Mouse (Mus musculus) spleen, postnatal 36 days (tissue): ENCODE measurements around the gene Rest.
"Not testable (repeated sequence)": the region's sequence is repeated elsewhere in the genome, so short reads cannot be mapped to it uniquely, and the experiment has no call there.

ENCODE experiments used
- DNase-seq, 2 experiments: peaks; one replicate each; pipeline ENCODE4 v3.0.0; 2022; ENCODE audit warnings: low spot score in 2 of 2, mixed read lengths in 1 of 2

Rest gene

GRCm38 (mm10) chr5:77265081-77265670, at the start of gene Rest:
TSS of gene Rest (plus strand) at chr5:77265491.
- peak; percentile 67 to 77 for DNase-seq

DNA sequence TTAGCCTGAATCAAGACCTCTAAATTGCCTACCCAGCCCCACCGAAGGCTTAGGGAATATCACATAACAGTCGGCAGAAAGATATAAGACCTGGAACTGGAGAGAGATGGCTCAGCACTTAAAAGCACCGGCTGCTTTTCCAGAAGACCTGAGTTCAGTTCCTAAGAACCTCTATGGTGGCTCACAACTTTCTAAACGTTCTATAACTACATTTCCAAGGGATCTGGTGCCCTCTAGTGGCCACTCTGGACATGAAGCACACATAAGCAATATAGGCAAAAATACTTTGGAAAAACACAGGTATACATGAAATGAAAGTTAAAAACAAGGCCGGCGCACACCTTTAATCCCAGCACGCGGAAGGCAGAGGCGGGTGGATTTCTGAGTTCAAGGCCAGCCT, 48.1 kb upstream of the Rest start:
- peak; percentile 48 to 71 for DNase-seq

DNA sequence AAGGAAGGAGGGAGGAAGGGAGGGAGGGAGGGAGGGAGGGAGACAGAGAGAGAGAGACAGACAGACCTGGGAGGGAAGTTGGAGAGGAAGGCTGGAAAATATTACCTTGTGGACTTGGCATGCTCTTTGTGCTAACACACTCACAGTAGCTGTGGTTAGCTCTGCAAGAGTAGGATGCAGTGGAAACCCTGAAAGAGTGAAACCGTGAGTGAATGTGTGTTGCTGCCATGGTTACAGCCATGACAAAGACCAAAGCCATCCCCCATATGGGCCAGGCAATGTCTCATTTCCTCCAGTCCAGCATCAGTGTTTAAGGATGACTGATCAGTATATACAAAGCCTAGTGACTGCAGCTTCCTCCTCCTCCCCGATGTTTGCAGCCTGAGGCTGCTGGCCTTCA, 47.6 kb upstream of the Rest start:
- no peak for DNase-seq

GRCm38 (mm10) chr5:77223043-77223975, 42.0 kb upstream of the Rest start:
- peak in 1 of 2 experiments; percentile 10 for DNase-seq

DNA sequence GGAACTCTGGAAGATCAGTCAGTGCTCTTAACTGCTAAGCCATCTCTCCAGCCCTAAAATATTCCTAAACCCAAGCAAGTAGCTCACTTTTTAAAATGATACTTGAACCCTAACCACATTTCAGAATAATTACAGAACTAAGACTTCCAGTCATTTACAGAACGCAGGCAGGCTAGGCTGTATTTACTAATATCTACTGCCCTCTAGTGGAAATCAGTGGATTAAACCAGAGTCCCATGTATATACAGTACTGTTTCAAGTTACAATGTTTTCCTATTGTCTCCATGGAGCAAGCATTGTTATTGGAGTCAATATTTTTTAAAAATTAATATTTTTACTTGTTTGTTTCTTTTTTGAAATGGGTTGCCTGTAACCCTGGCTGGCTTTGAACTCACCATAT, 36.3 kb upstream of the Rest start:
- peak in 1 of 2 experiments; percentile 21 for DNase-seq

- DNase-seq: not testable (repeated sequence)
These were observed 33.4 kb upstream of the Rest start for GRCm38 (mm10) chr5:77231863-77232262.

DNA sequence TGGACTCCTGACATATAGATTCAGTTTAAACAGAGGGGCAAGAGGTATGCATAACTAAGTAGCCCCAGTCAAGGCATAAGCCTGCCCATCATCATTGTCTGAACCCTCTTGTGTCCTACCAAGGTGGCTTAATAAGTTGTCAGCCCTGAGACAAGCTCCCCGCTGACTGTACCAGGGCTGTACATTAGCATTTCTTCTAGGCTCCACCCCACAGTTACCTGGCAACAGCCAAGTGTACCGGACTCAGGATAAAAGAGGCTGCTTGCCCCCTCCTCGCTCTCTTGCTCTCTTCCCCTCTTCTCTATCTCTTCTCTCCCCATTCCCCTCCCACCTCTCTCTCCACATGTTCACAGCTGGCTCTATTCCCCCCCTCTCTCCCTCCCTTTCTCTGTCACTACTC, 30.4 kb upstream of the Rest start:
- DNase-seq: no peak

GRCm38 (mm10) chr5:77237104-77237503, 28.2 kb upstream of the Rest start:
- no peak for DNase-seq

GRCm38 (mm10) chr5:77244331-77244987, 20.8 kb upstream of the Rest start:
- DNase-seq: no peak

- DNase-seq: no peak
These were observed 19.9 kb upstream of the Rest start for GRCm38 (mm10) chr5:77245463-77245786.

DNA sequence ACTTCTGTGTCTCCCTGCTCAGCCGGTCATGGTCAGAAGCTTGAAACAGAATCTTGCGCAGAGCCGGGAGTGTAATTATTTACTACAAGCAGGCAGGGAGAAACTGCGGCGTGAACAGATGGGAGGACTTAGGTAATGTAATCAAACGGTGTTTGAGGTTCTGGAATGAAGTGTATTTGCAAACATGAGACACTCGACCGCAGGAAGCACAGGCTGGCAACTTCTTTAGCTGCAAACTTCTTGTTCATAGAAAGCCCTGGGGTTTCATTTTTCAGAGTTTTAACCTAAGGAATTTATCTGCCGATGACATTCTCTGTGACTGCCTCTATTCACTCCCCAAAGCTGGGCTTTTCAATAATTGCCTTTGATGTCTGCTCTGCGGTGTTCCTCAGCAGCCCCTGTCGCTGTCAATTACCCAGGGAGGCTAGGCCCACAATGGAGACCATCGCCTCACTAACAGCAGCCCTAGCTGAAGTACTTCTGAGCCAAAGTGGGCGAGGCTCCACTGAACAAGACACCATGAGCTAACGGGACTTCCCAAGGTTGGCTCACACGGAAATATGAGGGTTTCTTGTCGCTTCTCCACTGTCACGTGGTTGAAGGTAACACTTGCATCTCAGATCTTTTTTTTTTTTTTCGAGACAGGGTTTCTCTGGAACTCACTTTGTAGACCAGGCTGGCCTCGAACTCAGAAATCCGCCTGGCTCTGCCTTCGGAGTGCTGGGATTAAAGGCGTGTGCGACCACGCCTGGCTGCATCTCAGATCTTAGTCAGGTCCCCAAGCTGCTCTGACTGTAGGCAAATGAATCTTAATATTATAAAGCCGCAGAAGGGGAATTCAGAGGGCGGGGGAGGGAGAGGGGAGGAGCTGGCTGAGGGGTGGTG, 19.3 kb upstream of the Rest start:
- DNase-seq: peak; percentile 68 to 70

- DNase-seq: no peak
These were observed 15.2 kb upstream of the Rest start for GRCm38 (mm10) chr5:77250083-77250482.

DNA sequence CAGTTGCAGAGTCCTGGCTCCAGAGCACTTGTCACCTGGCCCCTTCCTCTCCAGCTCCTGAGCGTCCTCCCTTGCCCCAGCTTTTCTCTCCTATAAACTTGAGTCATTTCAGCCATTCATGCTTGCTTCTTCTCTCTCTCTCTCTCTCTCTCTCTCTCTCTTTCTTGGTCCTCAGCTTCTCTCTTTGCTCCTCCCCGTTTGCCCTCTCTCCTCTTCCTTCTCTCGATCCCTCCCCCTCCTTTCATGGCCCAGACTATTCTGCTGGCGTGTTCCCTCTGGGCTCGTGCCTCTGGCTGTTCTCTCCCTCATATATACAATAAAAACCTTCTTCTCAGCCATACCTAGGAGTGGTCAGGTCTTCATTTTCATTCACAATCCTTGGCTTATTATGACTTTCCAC, 13.6 kb upstream of the Rest start:
- no peak for DNase-seq

DNA sequence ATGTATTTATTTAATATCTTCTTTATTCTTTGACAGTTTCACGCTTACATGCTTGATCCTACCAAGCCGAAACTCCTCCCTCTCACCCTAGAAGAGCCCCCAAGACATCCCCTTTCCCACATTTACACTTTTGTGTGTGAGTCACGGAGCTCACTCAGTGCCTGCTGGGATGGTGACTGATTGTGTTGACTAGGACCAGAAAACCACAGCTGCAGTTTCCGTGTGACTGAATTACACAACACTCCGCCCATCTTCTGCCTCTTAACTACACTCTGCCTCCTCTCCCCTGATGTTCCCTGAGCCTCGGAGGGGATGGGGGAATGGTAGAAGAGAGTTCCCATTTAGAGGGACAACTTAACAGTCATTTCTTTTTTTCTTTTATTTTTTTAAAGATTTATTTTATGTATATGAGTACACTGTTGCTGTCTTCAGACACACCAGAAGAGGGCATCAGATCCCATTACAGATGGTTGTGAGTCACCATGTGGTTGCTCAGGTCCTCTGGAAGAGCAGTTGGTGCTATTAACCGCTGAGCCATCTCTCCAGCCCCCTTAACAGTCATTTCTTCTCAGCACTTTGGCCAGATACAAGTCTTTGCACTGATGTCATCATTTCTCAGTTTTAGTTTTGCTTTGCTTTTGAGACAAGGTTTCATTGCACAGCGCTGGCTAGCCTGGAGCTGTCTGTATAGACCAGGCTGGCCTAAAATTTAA, 13.0 kb upstream of the Rest start:
- DNase-seq: no peak

DNA sequence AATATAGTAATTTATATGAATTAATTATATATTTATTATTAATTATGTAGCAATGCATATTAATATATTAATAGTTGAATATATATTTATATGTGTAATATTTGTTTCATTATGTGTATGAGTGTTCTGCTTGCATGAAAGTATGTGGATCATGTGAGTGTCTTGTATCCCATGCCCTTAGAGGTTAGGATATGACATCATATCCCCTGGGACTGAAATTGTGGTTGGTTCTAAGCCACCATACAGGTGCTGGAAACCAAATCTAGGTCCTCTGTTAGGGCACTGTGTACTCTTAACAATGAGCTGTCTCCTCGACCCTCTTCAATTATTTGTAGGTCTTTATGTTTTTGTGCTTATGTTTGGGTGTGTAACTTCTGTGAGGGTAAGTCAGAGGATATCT, 12.1 kb upstream of the Rest start:
- DNase-seq: no peak

- no peak for DNase-seq
These were observed 10.9 kb upstream of the Rest start for GRCm38 (mm10) chr5:77254402-77254801.

DNA sequence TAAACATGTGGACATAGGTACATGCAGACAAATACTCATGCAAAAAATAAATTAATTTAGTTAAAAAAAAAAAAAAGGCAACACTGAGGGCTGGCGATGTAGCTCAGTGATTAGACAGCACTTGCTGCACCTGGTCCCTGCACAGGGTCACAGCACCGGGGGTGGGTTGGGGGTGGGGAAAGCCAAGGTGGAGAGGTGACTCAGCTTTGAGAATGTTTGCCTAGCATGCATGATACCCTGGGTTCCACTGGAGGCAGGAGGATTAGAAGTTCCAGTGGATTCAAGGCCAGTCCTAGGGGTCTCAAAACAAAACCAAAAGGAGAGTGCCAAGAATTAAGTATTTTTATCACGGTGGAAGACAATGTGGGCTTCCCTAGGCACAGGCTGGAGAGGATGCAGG, 7.7 kb upstream of the Rest start:
- no peak for DNase-seq

- DNase-seq: no peak
These were observed 6.0 kb upstream of the Rest start for GRCm38 (mm10) chr5:77259315-77259714.

- DNase-seq: no peak
These were observed 5.2 kb upstream of the Rest start for GRCm38 (mm10) chr5:77260141-77260540.

DNA sequence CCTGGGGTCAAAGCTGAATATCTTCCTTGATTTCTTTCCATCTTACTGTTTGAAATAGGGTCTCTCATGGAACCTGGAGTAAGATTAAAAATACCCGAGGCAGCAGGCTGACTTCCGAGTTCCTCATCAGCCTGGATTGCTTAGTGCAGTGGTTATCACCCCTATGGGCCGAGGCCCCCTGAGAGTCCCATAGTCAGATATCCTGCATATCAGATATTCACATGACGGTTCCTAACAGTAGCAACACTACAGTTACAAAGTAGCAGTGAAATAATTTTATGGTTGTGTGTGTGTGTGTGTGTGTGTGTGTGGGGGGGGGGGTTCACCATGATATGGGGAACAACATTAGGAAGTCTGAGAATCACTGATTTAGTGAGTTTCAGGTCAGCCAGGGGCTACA, 4.2 kb upstream of the Rest start:
- DNase-seq: no peak

GRCm38 (mm10) chr5:77262105-77262504, 3.2 kb upstream of the Rest start:
- DNase-seq: no peak
